Mouse (Mus musculus) right cerebral cortex, postnatal 4 days (tissue): ENCODE measurements around the gene Ephb1.

Source experiments
- DNase-seq: peaks from one replicate; pipeline ENCODE4 v3.0.0-alpha.2; 2022

Ephb1 gene

GRCm38 (mm10) chr9:101877109-101877987 lies 477.1 kb downstream of the Ephb1 start:
- DNase-seq = no peak

- DNase-seq = no peak
Observed at GRCm38 (mm10) chr9:101875306-101875705, 479.2 kb downstream of the Ephb1 start.
